Mouse (Mus musculus) ES-Bruce4 (cell line): Measurements from ENCODE around the gene Pigp.

Experiments used
- CTCF ChIP-seq: IDR thresholded peaks from one replicate; pipeline ENCODE4 v1.8.1; 2011; ENCODE audit warnings: low read depth, low read length
- EP300 ChIP-seq: IDR thresholded peaks from 2 replicates; pipeline ENCODE4 v1.6.1; 2011; ENCODE audit warnings: low read depth, low read length; ENCODE audit not compliant: insufficient read depth

GRCm38 (mm10) chr16:94402185-94402584, 30.5 kb upstream of the Pigp start:
- TF ChIP-seq EP300: no peak
- no peak for TF ChIP-seq CTCF
